Mouse (Mus musculus): ENCODE data around the gene Hsf5. TPM values are rescaled to one million over a fixed set of nuclear protein-coding genes. Genes with fewer than 3 reads are reported as not detected.

The Hsf5 gene
- 0.04 and 0.05 TPM in 2 replicates for polyA plus RNA-seq (2012; rRNA removed)

DNA sequence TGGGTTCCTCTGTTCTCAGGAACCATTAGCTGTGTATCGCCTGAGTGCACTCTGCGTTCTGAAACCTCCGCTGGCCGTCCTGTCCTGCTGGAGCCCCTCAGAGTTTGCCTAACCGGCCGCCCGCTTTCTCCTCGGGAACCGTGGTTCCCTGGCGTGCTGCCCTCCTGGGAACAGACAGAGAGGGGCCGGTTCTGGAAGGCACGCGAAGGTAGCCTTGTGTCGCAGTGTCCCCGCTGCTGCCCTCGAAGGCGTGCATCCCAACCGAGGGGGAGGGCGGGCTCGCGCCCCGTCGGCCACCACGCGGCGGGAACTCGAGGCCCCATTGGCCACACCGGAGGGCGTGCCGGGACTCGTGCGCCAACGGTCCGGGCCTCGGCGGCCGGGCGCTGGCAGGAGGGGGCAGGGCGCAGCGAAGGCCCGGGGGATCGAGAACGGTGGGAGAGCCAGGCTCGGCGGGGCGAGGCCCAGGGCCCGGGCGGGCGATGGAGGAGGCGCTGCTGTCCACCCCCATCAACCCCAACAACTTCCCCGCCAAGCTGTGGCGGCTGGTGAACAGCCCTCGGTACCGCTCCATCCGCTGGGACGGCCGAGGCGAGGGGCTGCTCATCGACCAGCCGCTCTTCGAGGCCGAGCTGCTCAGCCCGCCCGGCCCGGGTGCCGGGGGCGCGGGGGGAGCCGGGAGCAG is at the start of gene Hsf5:
Gene Hsf5 (plus strand): TSS at position 375 of the 685 bp plus-strand sequence.
- DNase-seq: no peak
- no peak for TF ChIP-seq POLR2A (IDR thresholded peaks at IDR 0.05; ENCODE audit: control insufficient read depth, extremely low read depth, insufficient read depth, low read length, poor library complexity)
- no peak for TF ChIP-seq CTCF (IDR thresholded peaks at IDR 0.05; ENCODE audit: borderline replicate concordance, control insufficient read depth, extremely low read depth, insufficient read depth, low read length, poor library complexity)
- Histone ChIP-seq H3K27me3 (ENCODE audit: control insufficient read depth, insufficient read depth, low read length) (no peaks in the 10 kb centered on the region), H3K4me1 (replicated peaks; ENCODE audit: control insufficient read depth, insufficient read depth, low read length) (no peaks in the 10 kb centered on the region), H3K4me3 (ENCODE audit: control insufficient read depth, insufficient read depth, low read length) (no peak within 1 kb of the TSS), H3K36me3 (ENCODE audit: control insufficient read depth, insufficient read depth, low read length) (peaks cover 61% of the 10 kb centered on the region), H3K27ac (ENCODE audit: control insufficient read depth, insufficient read depth, low read length) (no peak within 1 kb of the TSS)
- 99% methylated on average over 69 of the region's 69 CpGs for WGBS

DNA sequence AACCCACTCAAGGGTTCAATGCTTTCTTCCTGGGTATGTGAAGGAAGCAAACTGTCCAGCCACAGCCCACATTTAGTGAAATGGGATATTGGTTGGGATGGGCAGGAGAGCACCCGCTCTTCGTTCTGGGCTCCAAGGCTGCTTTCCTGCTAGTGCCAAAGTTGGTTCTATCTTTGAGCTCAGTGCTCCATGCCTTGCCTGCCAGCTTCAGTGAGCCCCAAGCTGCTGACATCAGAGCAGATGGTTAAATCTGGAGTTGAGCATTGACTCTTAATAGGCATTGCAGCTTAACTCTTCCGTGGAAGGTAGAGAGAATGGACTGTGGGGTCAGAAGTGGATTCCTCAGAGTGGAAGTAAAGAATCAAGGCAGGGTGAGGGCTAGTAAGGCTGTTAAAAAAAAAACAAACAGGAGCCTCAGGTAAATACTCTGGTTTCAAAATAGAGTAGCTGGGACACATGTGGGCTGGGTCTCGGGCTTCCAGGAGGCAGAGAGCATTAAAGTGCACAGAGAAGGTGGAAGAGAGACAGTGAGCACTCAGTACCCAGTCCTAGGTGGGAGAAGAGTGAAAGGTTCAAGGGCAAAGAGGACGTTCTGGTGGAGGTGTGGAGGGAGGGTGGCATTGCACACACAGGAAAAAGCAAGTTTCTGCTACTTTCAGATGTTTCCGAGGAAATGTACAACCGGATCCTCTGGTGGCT is 48.6 kb upstream of the Hsf5 start, which contains the start of gene Sept4:
Gene Sept4 (plus strand): TSS at position 649 of the 699 bp plus-strand sequence.
- no peak for TF ChIP-seq POLR2A (IDR thresholded peaks at IDR 0.05; ENCODE audit: control insufficient read depth, extremely low read depth, insufficient read depth, low read length, poor library complexity)
- TF ChIP-seq CTCF (IDR thresholded peaks at IDR 0.05; ENCODE audit: borderline replicate concordance, control insufficient read depth, extremely low read depth, insufficient read depth, low read length, poor library complexity): no peak
- 74% methylated on average over 7 of the region's 7 CpGs for WGBS
- no peak for DNase-seq
- Histone ChIP-seq H3K36me3 (ENCODE audit: control insufficient read depth, insufficient read depth, low read length) (no peaks in the 10 kb centered on the region), H3K27me3 (ENCODE audit: control insufficient read depth, insufficient read depth, low read length) (no peaks in the 10 kb centered on the region), H3K27ac (ENCODE audit: control insufficient read depth, insufficient read depth, low read length) (no peak within 1 kb of the TSS), H3K4me1 (replicated peaks; ENCODE audit: control insufficient read depth, insufficient read depth, low read length) (no peaks in the 10 kb centered on the region), H3K4me3 (ENCODE audit: control insufficient read depth, insufficient read depth, low read length) (no peak within 1 kb of the TSS)

DNA sequence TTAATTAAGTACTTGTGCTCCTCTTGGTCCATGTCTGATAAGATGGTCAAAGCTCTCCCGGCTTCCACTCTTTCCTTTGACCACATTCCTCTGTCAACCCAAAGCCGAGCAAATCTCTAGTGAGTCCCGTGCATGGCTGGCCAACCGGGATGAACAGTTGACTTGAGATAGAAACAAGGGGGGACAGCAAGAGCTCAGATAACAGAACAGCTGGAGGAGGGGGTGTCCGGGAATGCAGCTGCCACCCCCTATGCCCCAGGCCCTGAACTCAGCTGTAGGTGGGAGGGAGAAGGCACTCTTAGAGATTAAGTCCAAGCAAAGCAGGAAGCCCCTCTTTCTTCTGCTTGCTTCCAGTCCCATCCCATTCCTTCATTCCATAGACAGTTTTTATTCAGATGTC is 46.2 kb upstream of the Hsf5 start:
- Histone ChIP-seq H3K4me1 (replicated peaks; ENCODE audit: control insufficient read depth, insufficient read depth, low read length) (no peaks in the 10 kb centered on the region), H3K4me3 (ENCODE audit: control insufficient read depth, insufficient read depth, low read length) (no peak overlapping the region), H3K27me3 (ENCODE audit: control insufficient read depth, insufficient read depth, low read length) (no peaks in the 10 kb centered on the region), H3K36me3 (ENCODE audit: control insufficient read depth, insufficient read depth, low read length) (no peaks in the 10 kb centered on the region), H3K27ac (ENCODE audit: control insufficient read depth, insufficient read depth, low read length) (no peak overlapping the region)
- no peak for DNase-seq
- TF ChIP-seq POLR2A (IDR thresholded peaks at IDR 0.05; ENCODE audit: control insufficient read depth, extremely low read depth, insufficient read depth, low read length, poor library complexity): no peak
- TF ChIP-seq CTCF (IDR thresholded peaks at IDR 0.05; ENCODE audit: borderline replicate concordance, control insufficient read depth, extremely low read depth, insufficient read depth, low read length, poor library complexity): no peak
- WGBS: 91% methylated on average over 5 of the region's 5 CpGs

DNA sequence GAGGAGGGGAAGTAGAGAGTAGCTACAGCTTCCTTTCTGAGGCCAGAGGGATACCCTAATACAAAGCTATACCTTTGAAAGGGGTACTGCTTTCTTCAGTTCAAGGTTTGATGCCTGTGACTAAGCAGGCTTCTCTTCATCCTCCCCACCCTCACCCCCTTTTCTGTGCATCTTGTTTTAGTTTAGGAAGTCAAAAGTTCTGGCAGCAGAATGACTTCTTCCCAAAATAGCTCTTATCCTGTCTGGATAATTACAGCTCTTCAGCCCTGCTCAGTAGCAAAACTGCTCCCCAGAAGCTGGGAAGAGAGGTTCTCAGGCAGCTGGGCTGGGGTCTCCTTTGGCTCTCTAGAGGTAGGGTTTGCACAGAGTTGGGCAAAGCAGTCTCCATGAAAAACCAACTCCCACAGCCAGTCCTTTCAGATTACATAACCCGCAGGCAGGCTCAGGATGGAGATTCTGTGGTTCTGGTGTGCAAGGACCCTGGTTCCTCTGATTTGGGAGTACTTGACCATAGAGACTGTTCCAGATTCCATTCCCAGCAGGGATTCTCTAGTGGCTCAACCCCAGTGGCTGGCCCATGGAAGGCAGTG is 45.5 kb upstream of the Hsf5 start:
- H3K36me3 ChIP-seq (ENCODE audit: control insufficient read depth, insufficient read depth, low read length): no peaks in the 10 kb centered on the region
- TF ChIP-seq CTCF (IDR thresholded peaks at IDR 0.05; ENCODE audit: borderline replicate concordance, control insufficient read depth, extremely low read depth, insufficient read depth, low read length, poor library complexity) (no peak), POLR2A (IDR thresholded peaks at IDR 0.05; ENCODE audit: control insufficient read depth, extremely low read depth, insufficient read depth, low read length, poor library complexity) (no peak)
- no peak for DNase-seq
- 93% methylated on average over 1 of the region's 1 CpGs for WGBS
- no peak overlapping the region for H3K27ac ChIP-seq (ENCODE audit: control insufficient read depth, insufficient read depth, low read length)
- H3K27me3 ChIP-seq (ENCODE audit: control insufficient read depth, insufficient read depth, low read length): no peaks in the 10 kb centered on the region
- no peak overlapping the region for H3K4me3 ChIP-seq (ENCODE audit: control insufficient read depth, insufficient read depth, low read length)
- H3K4me1 ChIP-seq (replicated peaks; ENCODE audit: control insufficient read depth, insufficient read depth, low read length): no peaks in the 10 kb centered on the region

DNA sequence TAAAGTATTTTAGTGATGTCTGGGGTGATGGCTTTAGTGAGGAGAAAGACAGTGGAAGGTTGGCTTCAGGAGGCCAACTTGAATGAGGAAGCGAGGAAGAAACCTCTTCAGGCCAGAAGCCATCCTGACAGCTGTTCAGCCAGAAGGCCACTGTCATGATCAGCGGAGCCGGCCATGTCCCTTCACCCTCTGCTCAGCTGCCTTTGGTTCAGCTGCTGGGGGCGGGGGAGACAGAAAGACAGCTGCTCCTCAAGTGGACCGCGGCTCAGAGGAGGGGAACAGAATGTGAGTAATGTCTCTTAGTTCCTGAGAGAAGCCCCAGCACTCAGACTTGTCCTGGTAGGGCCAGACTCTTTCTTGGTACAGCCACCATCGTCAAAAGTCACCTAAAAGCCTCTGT is 43.2 kb upstream of the Hsf5 start:
- H3K27ac ChIP-seq (ENCODE audit: control insufficient read depth, insufficient read depth, low read length): no peak overlapping the region
- 81% methylated on average over 7 of the region's 7 CpGs for WGBS

DNA sequence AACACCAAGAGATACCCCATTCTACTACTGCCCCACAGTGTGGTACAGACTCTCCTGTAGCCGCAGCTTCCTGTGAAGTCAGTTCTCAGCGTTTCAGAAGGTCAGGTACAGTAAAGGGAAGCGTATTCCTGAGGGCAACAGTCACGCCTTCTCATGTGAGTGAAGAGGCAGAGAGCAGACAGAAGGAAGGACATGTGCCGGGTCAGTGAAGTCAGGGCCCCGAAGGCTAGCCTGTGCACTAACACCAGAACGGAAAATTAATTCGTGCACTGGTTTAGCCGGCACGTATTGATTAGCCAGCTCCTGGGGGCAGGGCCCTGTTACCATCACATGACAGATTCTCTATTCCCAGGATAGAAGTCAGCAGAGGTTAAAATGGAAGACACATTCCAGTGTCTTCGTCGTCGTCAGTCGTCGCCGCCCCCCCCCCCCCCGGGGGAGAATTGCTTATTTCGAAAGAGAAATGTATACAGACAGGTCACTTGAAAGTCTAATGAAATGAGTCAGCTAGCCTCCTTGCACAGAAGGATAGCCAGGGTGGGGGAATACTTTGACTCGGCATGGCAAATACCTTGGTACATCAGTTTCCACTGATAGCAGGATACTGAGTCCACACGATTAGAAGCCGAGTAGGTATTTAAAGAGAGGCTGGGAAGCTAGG is 42.3 kb upstream of the Hsf5 start:
- Histone ChIP-seq H3K27ac (ENCODE audit: control insufficient read depth, insufficient read depth, low read length) (no peak overlapping the region), H3K4me3 (ENCODE audit: control insufficient read depth, insufficient read depth, low read length) (no peak overlapping the region), H3K4me1 (replicated peaks; ENCODE audit: control insufficient read depth, insufficient read depth, low read length) (peaks cover 12% of the 10 kb centered on the region), H3K36me3 (ENCODE audit: control insufficient read depth, insufficient read depth, low read length) (no peaks in the 10 kb centered on the region), H3K27me3 (ENCODE audit: control insufficient read depth, insufficient read depth, low read length) (no peaks in the 10 kb centered on the region)
- no peak for DNase-seq
- WGBS: 84% methylated on average over 21 of the region's 21 CpGs
- TF ChIP-seq POLR2A (IDR thresholded peaks at IDR 0.05; ENCODE audit: control insufficient read depth, extremely low read depth, insufficient read depth, low read length, poor library complexity): no peak
- no peak for TF ChIP-seq CTCF (IDR thresholded peaks at IDR 0.05; ENCODE audit: borderline replicate concordance, control insufficient read depth, extremely low read depth, insufficient read depth, low read length, poor library complexity)

More for the DNA sequence above, 43.2 kb upstream of the Hsf5 start:
- H3K4me1 ChIP-seq (replicated peaks; ENCODE audit: control insufficient read depth, insufficient read depth, low read length): peaks cover 6% of the 10 kb centered on the region
- H3K36me3 ChIP-seq (ENCODE audit: control insufficient read depth, insufficient read depth, low read length): no peaks in the 10 kb centered on the region
- DNase-seq: no peak
- no peak overlapping the region for H3K4me3 ChIP-seq (ENCODE audit: control insufficient read depth, insufficient read depth, low read length)
- no peaks in the 10 kb centered on the region for H3K27me3 ChIP-seq (ENCODE audit: control insufficient read depth, insufficient read depth, low read length)
- TF ChIP-seq CTCF (IDR thresholded peaks at IDR 0.05; ENCODE audit: borderline replicate concordance, control insufficient read depth, extremely low read depth, insufficient read depth, low read length, poor library complexity) (no peak), POLR2A (IDR thresholded peaks at IDR 0.05; ENCODE audit: control insufficient read depth, extremely low read depth, insufficient read depth, low read length, poor library complexity) (no peak)

Data from thymus, adult 2 months (tissue).